Mouse (Mus musculus): Measurements from ENCODE around the gene Olfr203.
"Not testable (repeated sequence)": the region's sequence is repeated elsewhere in the genome, so short reads cannot be mapped to it uniquely, and the experiment has no call there.

DNA sequence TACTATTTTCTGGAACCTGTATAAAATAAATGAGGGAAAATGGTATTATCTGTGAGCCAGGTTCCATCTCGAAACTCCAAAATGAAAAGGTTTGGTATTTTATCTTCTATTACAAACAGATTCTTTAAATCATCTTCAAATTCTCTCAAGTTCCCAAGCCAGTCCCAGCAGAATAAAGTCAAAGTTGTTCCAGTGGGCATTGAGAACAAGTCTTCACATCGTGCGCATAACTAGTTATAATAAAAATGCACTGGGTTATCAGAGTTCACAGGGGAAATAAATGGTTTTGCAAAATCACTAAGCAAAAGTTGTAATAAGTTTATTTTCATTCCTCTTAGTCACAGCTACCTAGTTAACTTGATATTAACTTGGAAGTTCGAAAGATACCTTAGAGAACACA is 26.1 kb upstream of the Olfr203 start, which contains the start of gene Olfr201:
- not testable (repeated sequence) for TF ChIP-seq ZNF384 (IDR thresholded peaks at IDR 0.05; ENCODE audit: low read depth, low read length); HCFC1 (IDR thresholded peaks at IDR 0.05; ENCODE audit: borderline replicate concordance, insufficient read depth, low read length); MAFK (IDR thresholded peaks at IDR 0.05; ENCODE audit: insufficient read depth, low read depth, low read length)
